Mouse (Mus musculus): ENCODE measurements around the gene Pkdrej. TPM values are rescaled to one million over a fixed set of nuclear protein-coding genes. Genes with fewer than 3 reads are reported as not detected.
A peak's percentile ranks its signal among the peaks of the same experiment; 100 is the strongest.
"Not testable (repeated sequence)": the region's sequence is repeated elsewhere in the genome, so short reads cannot be mapped to it uniquely, and the experiment has no call there.

The Pkdrej gene
- total RNA-seq (2021): under 1 TPM; 0.52 to 0.54 TPM

DNA sequence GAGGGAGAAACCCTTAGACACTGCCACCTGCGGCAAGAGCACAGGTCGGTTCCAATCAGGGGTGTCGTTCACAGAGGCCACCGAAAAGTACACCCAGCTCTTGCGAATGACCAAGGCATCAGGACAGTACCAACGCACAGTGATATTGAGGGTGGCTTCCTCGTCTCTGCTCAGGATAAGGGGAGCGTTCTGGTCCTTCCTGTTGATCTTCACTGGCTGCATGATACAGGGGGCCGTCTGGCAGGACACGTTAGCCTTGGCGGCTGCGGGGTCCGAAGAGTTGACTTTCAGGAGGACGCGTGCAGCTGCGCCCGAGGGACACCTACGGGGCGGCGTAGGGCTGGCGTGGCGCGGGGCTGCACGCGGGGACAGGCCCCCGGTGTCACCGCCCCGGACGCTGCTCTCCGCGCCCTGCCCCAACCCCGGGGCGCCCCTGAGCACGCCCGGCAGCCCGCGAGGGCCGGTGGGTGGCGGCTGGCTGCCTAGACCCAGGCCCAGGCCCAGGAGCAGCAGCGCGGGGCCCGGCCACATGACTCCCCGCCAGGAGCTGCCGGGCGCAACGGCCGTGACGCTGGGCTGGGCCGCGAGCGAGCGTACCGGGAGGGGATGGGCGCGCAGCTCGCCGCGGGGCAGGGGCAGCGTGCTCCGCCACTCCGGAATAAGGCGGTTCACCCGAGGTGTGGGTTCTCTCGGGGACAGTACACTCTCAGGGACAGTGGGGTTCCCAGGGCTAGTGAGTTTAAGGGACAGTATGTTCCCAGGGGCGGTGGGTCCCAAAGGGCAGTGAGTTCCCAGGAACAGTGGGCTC, at the start of gene Pkdrej:
Gene Pkdrej (minus strand): TSS at position 532 of the 808 bp plus-strand sequence.
- DNase-seq (ENCODE audit: extremely low spot score in 1 of 2, low spot score in 1 of 2): peak; percentile 30 to 32

DNA sequence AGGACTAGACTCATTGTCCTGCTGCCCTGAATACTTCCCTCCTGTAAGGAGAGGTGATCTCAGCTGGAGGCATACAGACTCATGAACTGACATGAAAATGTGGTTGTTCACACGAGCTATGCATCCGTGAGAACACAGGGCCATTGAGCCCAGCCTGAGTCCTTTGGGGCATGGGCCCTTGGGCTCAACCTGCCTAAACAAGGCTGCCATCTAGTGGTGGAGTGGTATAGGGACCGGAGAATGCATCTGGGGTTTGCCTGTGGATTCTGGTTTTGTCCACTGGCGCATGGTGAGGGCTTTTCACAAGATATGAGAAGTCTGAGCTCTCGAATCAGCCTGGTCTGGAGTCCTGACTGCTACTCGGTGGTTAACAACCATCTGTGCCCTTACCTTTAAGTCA, 46.2 kb upstream of the Pkdrej start:
- peak; percentile 52 to 73 for DNase-seq (ENCODE audit: extremely low spot score in 1 of 2, low spot score in 1 of 2)

DNA sequence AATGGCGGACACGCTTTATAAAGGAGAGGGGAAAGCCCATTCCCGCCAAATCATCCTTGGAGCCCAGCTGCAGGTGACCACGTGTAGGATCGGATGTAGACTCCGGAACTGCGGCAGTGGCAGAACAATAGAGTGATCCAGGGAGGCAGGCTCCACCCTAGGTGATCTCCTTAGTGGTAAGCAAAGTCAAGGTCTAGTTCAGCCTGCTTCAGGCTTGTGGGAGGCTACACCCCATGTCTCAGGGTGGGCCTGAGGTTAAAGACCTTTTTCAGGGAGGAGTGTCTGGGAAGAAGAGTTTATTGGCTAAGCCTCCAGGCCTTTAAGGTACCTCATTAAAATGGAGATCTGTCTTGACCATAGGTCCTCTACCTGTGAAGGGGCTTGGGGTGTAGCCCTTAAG, 44.4 kb upstream of the Pkdrej start:
- not testable (repeated sequence) for DNase-seq (ENCODE audit: extremely low spot score in 1 of 2, low spot score in 1 of 2)

DNA sequence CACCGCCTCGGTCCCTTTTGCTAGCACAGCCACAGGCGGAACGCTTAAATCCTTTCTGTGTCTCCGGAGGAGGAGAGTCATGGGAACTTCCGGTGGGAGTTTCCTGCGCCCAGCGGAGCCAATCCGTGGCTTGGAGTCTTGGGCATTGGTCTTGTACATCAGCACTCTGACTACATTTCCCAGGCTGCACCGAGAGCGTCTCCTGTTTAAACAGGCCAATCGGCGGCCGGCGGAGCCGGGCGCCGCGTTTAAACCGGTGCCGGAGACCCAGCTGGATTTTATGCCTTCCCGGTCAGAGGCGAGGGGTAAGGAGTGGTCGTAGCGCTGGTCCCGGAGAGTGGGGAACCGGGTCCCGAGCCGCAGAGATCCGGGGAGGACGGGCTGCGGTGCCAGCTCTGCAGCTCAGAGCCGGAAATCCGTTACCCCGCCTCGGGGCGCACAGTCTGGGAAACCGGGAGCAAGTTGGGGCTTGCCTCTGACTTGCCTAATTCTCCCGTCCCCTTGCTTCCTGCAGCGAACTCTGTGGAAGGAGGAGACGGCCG, 38.0 kb upstream of the Pkdrej start, which contains the start of gene Gtse1:
Gene Gtse1 (plus strand): TSS at position 256 of the 542 bp plus-strand sequence.
- peak; percentile 83 to 90 for DNase-seq (ENCODE audit: extremely low spot score in 1 of 2, low spot score in 1 of 2)

DNA sequence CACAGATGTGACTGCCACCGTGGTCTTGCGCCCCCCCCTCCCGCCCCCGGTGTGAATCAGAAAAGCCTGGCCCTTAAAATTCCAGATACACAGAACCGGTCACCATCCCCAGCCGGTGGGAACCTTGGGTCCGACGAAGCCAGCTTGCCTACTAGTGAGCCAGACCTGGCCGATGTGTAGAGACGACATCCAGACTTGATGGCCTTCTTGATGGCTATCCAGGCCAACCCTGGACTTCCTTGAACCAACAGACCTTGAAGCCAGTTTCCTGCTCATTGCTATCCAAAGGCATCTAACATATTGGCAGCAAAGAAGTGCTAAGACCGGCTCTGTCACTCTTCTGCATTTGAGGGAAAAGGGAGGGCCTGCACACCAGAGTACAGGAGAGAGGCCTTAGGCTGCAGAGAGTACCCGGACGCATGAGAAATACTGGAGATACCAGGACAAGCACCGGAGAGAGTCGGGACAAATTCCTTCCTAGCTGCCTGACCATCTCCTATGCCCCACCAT, 37.5 kb upstream of the Pkdrej start:
- peak in 1 of 2 experiments; percentile 20 for DNase-seq (ENCODE audit: extremely low spot score in 1 of 2, low spot score in 1 of 2)

DNA sequence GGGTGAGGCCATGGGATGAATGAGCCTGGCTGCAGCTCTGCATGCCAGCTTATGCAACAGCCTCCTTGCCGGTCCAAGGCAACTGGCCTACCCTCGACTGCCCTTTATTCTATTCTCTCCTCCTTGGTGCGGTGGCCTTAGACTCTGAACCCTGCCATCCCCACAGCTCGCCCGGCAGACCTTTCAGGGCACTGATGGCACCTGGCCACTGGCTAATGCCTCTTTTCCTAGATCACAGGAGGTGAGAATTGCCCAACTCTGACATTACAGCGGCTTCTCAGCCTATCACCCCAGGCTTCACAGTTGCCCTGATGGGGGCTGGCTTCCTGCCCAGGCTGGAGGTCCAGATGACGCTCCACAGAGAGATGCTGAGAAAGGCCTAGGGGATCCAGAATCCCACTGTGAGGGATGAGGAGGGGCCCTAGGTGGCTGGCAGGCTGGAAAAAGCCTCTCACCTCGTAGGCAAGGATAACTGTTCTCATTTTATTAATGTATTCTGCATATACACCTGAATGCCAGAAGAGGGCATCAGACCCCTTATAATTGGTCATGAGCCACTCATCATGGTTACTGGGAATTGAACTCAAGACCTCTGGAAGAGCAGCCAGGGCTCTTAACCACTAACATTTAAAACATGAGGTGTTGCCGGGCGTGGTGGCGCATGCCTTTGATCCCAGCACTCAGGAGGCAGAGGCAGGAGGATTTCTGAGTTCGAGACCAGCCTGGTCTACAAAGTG, 30.3 kb upstream of the Pkdrej start:
- no peak for DNase-seq (ENCODE audit: extremely low spot score in 1 of 2, low spot score in 1 of 2)

DNA sequence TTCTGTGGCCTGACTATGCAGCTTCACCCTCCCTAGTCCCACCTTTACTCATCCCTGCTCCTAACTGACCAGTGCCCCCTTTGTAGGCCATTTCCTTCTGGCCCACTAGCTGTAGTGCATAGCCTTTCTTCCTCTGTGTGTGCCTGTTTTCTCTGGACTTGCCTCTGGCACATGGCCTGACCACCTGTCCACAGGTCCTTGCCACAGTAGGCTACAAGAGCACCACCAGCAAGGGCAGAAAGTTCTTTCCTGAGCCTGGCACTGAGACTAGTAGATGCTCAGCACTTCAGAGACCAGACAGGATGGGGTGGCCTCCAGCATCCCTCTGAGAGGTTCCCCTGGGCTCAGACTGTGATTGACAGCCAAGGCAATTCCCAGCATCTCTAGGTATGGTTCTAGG, 23.5 kb upstream of the Pkdrej start:
- DNase-seq (ENCODE audit: extremely low spot score in 1 of 2, low spot score in 1 of 2): no peak

DNA sequence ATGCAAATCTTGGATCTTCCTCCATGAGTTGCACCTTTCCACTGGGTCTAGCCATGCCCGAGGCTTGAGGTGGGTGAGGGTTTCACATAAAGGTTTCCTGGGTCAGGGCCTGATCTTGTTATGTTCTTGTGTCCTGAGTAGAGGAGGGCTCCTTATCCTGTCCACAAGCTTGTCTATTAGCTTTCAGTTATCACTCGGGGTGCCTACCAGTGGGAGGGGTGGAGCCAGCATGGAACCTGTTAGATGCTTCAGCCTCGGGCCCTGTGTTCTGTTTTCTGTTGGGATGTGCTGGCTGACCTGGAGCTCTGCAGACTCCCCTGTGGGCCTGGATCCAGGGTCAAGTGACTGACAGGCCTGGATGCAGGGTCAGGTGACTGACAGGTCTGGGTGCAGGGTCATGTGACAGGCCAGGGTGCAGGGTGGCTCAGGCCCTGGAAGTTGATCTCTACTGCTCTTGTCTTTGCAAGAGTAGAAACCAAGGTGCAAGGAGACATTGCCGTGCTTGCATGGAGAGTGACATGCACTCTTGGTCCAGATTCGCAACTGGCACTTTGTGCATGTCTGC, 20.3 kb upstream of the Pkdrej start:
- no peak for DNase-seq (ENCODE audit: extremely low spot score in 1 of 2, low spot score in 1 of 2)

DNA sequence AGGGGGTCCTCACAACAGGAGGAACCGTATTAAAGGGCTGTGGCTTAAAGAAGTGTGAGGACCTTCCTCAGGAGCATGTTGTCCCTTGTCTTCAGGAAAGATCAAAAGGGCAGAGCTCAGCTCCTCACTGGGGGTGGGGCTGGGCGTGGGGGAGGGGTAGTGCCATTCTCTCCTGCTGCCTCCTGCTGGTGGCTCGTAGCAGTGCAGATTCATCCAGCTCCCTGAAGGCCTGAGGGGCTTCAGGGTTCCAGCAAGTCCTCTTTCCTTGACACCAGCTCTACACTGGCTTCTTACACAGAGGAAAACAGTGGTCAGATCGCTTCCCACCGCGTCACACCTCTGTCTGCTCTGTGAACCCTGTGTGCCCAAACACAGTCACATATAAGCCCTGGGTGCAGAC, 19.4 kb upstream of the Pkdrej start:
- DNase-seq (ENCODE audit: extremely low spot score in 1 of 2, low spot score in 1 of 2): peak in 1 of 2 experiments; percentile 40

DNA sequence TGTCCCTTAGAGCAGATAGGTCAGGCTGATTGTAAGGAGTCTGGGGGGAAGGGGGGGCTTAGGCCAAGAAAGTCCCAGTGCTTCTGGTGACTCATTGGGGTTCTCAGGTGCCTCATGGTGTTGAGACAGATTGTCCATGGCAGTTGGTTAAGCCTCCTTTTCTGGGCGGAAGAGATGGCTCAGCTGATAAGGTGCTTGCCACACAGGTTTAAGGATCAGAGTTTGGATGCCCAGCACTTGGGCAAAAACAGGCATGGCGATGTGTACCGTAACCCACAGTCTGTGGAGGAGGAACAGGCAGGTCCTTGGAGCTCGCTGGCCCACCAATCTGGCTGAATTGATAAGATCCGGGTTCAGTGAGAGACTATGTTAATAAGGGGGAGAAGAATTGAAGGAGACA, 15.4 kb upstream of the Pkdrej start:
- DNase-seq (ENCODE audit: extremely low spot score in 1 of 2, low spot score in 1 of 2): no peak

DNA sequence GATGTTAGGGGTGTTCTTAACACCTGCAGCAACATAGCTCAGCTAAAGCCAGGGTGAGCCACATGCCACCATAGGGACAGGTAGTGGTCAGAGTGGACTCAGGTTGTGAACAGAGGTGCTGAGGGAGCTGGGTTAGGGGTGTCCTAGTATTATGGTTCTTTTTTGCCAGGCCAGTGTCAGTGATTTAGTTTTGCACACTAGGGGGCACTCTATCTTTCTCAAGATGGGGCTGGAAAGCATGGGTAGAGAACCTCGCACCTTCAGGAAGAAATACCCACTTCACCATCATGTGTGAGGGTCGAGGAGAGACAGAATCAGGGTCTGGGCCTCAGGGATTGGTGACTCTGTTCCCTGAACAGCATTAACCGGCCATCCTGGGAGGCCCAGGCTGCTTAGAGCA, 13.8 kb upstream of the Pkdrej start:
- no peak for DNase-seq (ENCODE audit: extremely low spot score in 1 of 2, low spot score in 1 of 2)

DNA sequence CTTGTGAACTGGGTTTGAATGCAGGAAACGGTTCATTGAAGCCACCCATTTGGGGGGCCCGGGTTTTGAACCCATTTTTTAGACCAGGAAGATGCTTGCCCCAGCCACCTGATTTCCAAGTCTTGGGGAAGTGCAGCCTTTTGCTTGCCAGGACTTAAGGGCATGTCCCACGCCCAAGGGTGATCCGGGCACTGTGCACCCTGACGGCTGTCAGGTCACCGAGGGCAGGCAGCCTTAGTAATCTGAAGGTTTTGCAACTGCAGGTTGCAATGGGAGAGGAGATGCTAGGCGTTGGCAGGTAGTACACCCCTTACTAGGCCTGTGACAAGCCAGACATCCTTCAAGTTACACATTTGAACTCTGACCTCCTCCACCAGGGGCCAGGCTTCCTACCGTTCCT, 11.1 kb upstream of the Pkdrej start:
- no peak for DNase-seq (ENCODE audit: extremely low spot score in 1 of 2, low spot score in 1 of 2)

DNA sequence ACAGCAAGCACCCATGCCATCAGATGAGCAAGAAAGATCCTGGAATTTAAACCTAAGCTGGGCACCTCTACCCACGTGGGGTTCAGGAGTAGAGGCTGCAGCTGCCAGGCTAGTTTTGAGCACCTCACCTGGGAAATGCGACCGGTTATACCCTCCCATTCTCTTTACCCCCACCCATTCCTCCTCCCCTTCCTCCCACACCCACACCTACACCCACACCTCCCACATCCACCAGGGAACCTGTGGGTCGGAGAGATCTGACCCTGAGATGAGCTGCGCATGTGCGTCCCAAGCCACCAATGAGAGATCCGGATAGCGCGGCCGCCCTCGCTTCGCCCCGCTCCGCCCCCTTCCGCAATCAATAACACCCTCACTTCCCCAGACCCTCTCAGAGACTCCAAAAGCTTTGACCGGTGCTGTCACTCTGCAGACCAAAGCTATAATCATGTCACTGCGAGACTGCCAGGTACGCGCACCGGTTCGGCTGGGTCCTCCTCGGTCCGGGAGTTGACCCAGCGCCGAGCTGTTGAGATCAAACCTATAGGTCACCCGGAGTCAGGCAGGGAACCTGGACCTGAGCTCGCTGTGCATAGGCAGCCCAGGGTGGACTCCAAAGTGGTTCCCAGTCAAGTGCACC, 10.5 kb upstream of the Pkdrej start, which contains the start of gene Ttc38:
Gene Ttc38 (plus strand): TSS at position 353 of the 637 bp plus-strand sequence.
- DNase-seq (ENCODE audit: extremely low spot score in 1 of 2, low spot score in 1 of 2): peak; percentile 64 to 71

DNA sequence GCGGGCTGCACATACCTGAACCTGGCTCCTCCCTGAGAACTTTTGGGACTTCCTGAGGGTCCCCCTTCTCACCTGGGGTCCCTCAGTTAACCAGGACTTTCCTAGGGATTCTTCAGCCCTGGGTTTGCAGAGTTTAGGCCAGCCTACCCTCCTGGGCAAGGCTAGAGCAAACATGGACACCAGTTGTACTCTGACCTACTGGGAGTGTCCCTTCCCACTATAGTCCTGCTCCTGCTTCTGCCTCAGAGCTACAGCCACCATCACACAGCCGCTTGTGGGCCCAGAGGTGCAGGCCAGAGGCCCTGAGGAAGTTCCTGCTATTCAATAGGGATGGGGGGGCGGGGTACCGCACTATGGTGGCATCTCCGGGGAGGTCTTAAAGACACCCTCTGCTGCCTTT, 7.9 kb upstream of the Pkdrej start:
- DNase-seq (ENCODE audit: extremely low spot score in 1 of 2, low spot score in 1 of 2): no peak

DNA sequence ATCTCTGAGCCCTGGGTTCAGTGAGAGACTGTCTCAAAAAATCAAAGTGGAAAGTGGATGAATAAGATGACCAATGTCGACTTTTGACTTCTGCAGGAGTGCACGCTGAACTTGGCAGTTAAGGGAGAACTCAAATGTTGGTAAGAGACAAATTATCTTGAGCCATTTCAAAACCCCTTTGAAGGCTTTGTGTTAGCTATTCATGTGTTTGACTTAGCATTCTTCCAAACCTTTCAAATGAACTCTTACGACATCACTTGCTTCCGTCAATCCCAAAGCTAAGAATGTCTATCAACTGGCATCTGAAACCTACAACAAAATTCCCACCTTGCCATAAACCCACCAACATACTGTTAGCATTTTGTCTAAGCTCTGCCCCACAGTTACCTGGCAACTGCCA, 6.5 kb upstream of the Pkdrej start:
- no peak for DNase-seq (ENCODE audit: extremely low spot score in 1 of 2, low spot score in 1 of 2)

DNA sequence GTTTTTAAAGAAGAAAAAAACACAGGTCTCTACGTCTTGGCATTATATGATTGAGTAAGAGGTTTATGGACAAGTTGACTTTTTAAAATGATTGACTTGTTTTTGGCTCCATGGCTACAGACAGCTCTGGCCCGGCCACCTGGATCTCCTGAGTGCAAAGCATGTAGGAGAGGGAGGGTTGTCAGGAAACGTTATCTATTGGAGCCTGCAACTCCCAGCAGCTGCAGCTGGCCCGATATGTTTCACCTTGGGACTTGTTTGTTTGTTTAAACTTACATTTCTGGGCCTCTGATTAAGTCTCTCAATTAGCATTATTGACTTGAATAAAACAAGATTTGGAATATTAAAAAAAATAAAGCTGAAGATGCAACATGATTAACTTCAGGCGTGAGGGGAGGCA, 5.1 kb upstream of the Pkdrej start:
- no peak for DNase-seq (ENCODE audit: extremely low spot score in 1 of 2, low spot score in 1 of 2)

DNA sequence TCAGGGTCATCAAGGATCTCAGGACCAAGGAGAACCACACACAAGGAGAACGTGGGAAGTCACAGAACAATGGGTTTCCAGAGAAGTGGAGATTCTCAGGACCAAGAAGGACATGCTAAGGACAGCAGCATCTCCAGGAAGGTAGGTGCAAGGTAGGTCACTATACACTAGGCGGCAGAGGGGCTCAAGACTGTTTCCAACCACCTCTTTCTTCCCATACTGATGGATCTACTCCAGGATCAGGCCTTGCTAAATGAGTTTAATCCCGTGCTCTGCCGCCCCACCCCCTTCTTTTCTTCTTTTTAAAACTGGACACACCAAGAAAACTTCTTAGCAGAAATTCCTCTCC, 451 bp upstream of the Pkdrej start:
- DNase-seq (ENCODE audit: extremely low spot score in 1 of 2, low spot score in 1 of 2): no peak

DNA sequence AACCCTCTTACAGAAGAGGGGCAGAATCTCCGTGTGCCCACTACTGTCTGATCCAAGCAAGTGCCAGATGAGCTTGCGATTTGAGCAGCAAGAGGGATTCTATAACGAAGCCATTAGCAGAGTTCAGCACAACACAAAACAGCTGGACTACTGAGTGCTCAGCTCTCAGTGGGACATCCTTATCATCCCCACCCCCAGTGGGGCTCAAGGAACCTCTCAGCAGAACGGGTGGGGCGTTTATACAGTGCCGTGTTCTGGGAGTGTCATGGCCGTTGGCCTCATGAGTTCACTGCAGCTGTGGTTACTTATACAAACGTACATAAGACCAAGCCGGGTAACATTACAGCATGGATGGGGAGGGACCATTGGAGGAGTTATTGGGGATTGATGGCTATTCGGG, 8.1 kb downstream of the Pkdrej start:
- DNase-seq (ENCODE audit: extremely low spot score in 1 of 2, low spot score in 1 of 2): no peak

DNA sequence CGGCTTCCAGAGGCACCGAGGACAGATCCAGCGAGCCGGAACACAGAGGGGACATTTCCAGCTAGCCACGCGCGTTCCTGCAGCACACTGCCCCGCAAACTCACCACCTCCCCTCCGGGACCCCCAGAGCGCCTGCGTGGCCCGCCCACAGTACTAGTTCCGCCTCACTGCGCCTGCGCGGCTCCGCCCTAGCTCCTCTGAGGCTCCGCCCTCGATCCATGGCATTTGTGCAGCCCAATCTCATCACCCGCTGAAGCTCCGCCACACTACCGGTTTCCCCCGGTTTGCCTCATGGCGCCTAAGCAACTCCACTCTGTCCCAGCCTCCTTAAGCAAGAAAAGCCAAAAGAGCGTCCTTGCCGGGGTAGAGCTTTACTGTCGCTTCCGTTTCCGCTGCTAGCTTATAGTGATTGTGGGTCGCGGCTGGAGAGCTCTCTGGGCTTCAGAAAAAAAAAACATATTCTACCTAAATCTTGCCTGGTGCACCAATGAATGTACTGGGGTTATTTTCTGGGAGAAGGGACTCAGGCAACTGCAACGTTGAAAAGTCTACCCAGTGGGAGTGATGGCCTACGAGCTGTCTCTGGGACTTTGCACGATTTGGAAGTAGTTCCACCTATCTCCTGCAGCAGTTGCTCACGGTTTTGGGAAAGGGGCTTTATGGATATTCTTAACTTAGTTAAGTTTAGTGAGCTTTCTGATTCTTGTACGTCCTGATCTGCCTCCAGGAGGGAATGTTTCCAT, 9.8 kb downstream of the Pkdrej start, which contains the start of gene Cdpf1:
Gene Cdpf1 (minus strand): TSS at position 163 of the 743 bp plus-strand sequence.
- DNase-seq (ENCODE audit: extremely low spot score in 1 of 2, low spot score in 1 of 2): peak; percentile 97 to 99

Data from layer of hippocampus, postnatal 25 days (tissue).